Mouse (Mus musculus): ENCODE measurements around the gene Insl6.

Insl6 gene

GRCm38 (mm10) chr19:29354895-29355877, 30.0 kb upstream of the Insl6 start:
- DNase-seq, result peak; percentile 73 to 92

DNA sequence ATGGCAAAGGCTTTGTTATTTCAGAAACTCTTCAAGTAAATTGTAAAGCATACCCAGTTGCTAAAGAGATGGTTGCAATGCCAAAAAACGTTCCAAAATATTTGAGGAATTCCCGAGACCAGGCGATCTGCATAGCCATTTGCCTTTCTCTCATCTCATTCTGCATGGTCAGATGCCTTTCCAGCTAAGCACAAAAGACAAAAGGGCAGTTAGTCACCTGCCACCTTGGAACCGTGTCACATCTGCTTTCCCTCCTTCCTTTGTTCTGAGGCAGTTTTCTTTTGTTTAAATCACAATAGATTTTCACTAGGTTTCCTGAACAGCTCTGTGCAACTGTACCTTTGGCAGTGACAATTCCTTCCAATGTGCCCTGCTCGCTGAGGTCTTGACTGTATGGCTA, 25.8 kb upstream of the Insl6 start:
- DNase-seq, result no peak

DNA sequence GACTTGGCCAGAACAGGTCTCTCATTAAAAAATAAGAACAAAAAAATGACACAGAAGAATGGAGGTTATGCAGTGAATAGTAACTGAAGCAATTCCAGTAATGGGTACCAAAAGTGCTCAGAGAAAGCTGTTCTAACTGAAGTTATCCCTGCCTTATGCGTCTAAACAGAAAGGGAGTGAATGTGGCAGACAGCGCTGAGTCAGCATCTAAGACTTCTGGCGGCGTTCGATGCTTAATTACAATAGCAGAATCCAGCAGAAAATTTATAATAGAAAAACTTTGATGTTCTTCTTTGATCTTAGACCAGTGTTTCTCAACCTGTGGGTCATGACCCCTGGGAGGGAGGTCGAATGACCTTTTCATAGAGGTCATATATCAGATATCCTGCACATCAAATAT, 20.5 kb upstream of the Insl6 start:
- DNase-seq, result no peak

- no peak for DNase-seq
Measured at GRCm38 (mm10) chr19:29344868-29345267, 19.7 kb upstream of the Insl6 start.

GRCm38 (mm10) chr19:29342281-29342680, 17.1 kb upstream of the Insl6 start:
- DNase-seq, result no peak

GRCm38 (mm10) chr19:29341029-29341428, 15.9 kb upstream of the Insl6 start:
- DNase-seq, result no peak

DNA sequence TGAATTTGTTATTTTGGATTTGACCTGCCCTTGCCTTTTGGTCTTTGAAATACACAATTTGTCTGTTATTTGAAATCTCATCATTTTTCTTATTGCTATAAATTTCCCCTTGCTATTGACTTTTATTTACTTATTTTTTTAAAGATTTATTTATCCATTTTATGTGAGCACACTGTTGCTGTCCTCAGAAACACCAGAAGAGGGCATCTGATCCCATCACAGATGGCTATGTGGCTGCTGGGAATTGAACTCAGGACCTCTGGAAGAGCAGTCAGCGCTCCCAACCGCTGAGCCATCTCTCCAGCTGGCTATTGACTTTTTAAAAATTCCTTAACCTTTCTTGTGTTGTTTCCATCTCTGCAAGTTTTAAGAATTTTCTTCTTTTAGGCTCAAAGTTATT, 11.5 kb upstream of the Insl6 start:
- no peak for DNase-seq

DNA sequence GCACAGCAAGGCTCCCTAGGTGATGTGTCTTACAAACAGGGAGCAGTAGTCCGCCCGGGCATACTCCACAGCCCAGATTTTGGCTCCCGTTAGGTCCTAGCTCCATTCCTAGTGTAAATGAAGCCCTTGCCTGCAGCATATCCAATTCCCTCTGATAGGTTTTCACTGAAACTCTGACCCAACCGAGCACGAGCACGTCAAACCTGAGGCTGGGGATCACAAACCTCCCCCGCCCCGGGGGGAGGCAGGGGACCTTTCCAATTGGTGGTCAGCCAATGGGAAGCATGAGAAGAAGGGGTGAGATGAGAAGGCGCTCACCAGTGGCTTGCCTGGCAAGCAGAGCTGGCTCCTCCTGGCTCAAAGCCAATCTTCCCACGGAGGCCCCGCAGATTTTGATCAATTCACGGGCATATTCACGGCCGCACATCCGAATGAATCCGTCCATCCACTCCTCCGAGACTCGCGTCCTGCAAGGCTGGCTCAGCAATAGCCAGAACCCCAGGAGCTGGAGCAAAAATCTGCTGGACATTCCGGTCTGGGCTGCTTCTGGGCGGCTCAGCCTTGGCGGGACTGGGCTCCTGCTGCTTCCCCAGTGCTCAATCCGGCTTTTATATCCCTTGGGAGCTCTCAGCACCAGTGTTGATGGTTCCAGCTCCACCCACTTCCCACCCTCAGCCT, 9.1 kb upstream of the Insl6 start, which contains the start of gene Rln1:
Gene Rln1, minus strand, starts transcription at position 603 of the 678 bp plus-strand sequence.
- DNase-seq, result no peak

- no peak for DNase-seq
Measured at GRCm38 (mm10) chr19:29326822-29327552, 1.8 kb upstream of the Insl6 start.

DNA sequence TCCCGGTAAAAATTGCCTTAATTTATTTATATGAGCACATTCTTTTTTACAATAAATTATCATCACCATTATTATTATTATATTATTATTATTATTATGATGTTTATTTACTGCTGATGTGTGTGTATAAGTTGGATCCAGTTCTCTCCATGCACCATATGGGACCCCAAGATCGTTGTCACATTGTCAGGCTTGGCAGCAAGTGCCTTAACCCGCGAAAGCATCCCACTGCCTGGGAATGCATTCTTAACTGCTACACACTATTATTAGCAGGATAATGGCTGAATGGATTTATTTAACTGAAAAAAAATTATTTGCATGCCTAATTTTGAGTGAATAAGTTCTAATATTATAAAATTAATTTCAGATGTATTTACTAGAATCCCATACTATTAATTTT, 1.2 kb upstream of the Insl6 start:
- no peak for DNase-seq

DNA sequence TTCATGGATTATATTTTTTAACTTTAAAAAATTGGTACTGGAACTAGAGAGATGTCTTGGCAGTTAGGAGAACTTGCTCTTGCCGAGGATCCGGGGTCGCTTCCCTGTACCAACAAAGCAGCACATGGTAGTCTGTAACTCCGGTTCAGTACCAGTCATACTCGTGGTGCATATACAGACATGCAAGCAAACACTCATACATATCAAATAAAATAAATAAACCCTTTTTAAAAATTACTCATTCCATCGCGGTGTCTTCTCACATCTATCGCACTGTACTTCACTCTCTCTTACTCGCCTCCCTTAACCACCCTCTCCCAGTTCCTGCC, 660 bp upstream of the Insl6 start:
- DNase-seq, result no peak

GRCm38 (mm10) chr19:29323416-29324049, 1.6 kb downstream of the Insl6 start:
- peak in 1 of 2 experiments; percentile 33 for DNase-seq

- DNase-seq, result no peak
Measured at GRCm38 (mm10) chr19:29312661-29313060, 12.5 kb downstream of the Insl6 start.

DNA sequence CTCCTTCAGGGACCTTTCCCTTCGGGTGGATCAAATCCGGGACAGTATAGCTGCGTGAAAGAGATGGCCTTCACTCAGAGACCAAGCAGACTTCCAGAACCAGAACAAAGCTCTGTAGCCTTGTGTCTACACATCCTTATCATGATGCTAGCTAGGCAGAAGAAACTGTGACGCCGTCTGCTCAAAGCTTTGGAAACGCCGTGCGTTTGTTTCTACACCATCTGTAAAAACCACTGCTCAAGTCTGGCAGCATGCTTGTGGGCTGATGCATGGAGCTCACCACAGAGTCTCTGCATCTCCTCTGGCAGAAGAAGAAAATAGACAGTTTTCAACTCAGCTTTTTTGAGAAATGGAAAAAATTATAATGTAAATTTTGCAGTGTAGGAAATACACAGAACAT, 13.4 kb downstream of the Insl6 start:
- no peak for DNase-seq

- no peak for DNase-seq
Measured at GRCm38 (mm10) chr19:29308832-29309231, 16.3 kb downstream of the Insl6 start.

- no peak for DNase-seq
Measured at GRCm38 (mm10) chr19:29302119-29302518, 23.0 kb downstream of the Insl6 start.

DNA sequence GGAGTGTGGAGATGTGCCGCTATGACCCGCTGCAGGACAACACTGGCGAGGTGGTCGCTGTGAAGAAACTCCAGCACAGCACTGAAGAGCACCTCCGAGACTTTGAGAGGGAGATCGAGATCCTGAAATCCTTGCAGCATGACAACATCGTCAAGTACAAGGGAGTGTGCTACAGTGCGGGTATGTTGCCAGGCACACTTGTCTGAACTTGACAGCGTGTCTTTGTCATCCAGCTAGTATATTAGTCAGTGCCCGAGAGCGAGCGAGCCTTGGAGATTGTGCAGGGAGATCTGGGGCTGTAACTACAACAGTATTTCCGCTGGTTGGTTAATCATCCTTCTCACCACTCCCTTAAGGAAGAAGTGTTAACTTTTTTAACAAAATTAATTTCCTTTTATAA, 24.2 kb downstream of the Insl6 start:
- DNase-seq, result no peak

GRCm38 (mm10) chr19:29297366-29297765, 27.8 kb downstream of the Insl6 start:
- DNase-seq, result no peak

GRCm38 (mm10) chr19:29296166-29296565, 29.0 kb downstream of the Insl6 start:
- DNase-seq, result no peak

GRCm38 (mm10) chr19:29294756-29295155, 30.4 kb downstream of the Insl6 start:
- no peak for DNase-seq

- DNase-seq, result no peak
Measured at GRCm38 (mm10) chr19:29292546-29292945, 32.6 kb downstream of the Insl6 start.

DNA sequence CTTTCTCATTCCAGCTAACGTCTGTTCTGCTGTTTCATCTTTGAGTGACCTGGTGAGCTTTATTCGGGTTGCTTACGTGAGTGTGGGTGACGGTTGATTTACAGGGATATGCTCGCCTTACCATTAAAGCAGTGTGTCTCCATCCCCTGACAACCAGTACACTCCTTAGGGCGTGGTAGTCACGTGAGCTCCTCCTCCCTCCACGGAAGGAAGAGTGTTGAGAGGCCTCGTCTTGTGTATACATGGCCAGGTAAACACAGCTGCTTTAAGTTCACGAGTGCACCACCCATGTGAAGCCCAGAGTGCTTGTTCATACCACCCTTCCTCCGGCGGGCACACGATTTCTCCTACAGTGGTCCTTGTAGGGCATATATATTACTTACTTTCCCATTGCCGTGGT, 33.6 kb downstream of the Insl6 start:
- DNase-seq, result no peak

- DNase-seq, result no peak
Measured at GRCm38 (mm10) chr19:29287863-29288262, 37.3 kb downstream of the Insl6 start.

All from spleen, adult 18-20 months (tissue).